Mouse (Mus musculus) adrenal gland, postnatal 10 days (tissue): ENCODE measurements around the gene Ccdc9. TPM values are rescaled to one million over a fixed set of nuclear protein-coding genes. Genes with fewer than 3 reads are reported as not detected.

Experiments used
- total RNA-seq, 2 experiments: library from RNA; stranded (reverse); gene quantifications; 2 replicates each; pipeline ENCODE4 v1.2.3; 2021

Gene Ccdc9
- total RNA-seq, 2 experiments from 2014 or later, result 54.7 to 67.5 TPM

Other genes starting within 250 kb of the Ccdc9 start
- 10 to 100 TPM in 1 of 2 experiments, 1 to 10 TPM in 1; 8.5 to 11.0 TPM for gene Bicra, start 238.9 kb downstream of the Ccdc9 start, total RNA-seq
- under 1 TPM; 0.09 TPM for gene Zfp541, start 225.0 kb downstream of the Ccdc9 start, total RNA-seq
- gene Napa, start 188.3 kb downstream of the Ccdc9 start, total RNA-seq, result 100 to 1,000 TPM; 106 to 109 TPM
- gene Kptn, start 166.9 kb downstream of the Ccdc9 start, total RNA-seq, result 10 to 100 TPM; 24.9 to 25.4 TPM
- gene Slc8a2, start 157.0 kb downstream of the Ccdc9 start, total RNA-seq, result 1 to 10 TPM; 3.0 to 3.8 TPM
- 10 to 100 TPM in 1 of 2 experiments, 1 to 10 TPM in 1; 9.6 to 12.2 TPM for gene Meis3, start 111.7 kb downstream of the Ccdc9 start, total RNA-seq
- 10 to 100 TPM; 10.4 to 14.9 TPM for gene Dhx34, start 64.8 kb downstream of the Ccdc9 start, total RNA-seq
- under 1 TPM; 0.36 to 0.67 TPM for gene C5ar2, start 42.6 kb downstream of the Ccdc9 start, total RNA-seq
- 1 to 10 TPM; 2.7 to 3.9 TPM for gene C5ar1, start 27.3 kb downstream of the Ccdc9 start, total RNA-seq
- 10 to 100 TPM; 20.4 to 24.2 TPM for gene Inafm1, start 13.2 kb downstream of the Ccdc9 start, total RNA-seq
- 10 to 100 TPM in 1 of 2 experiments, 1 to 10 TPM in 1; 7.9 to 13.9 TPM for gene Bbc3, start 21.6 kb upstream of the Ccdc9 start, total RNA-seq
- gene Sae1, start 101.0 kb upstream of the Ccdc9 start, total RNA-seq, result 10 to 100 TPM; 60.8 to 64.0 TPM
- gene Zc3h4, start 114.1 kb upstream of the Ccdc9 start, total RNA-seq, result 10 to 100 TPM; 44.0 to 54.3 TPM
- gene Tmem160, start 166.0 kb upstream of the Ccdc9 start, total RNA-seq, result 10 to 100 TPM; 43.9 to 46.8 TPM
- not detected for gene Npas1, start 190.9 kb upstream of the Ccdc9 start, total RNA-seq